Mouse (Mus musculus) 3T3-L1 (cell line): ENCODE results near the gene Ptms.
"Not testable (repeated sequence)": the region's sequence is repeated elsewhere in the genome, so short reads cannot be mapped to it uniquely, and the experiment has no call there.

Source experiments
- DNase-seq: peaks from one replicate; pipeline ENCODE4 v3.0.0-alpha.2; 2015; ENCODE audit warnings: low read depth, low spot score

Ptms gene

DNA sequence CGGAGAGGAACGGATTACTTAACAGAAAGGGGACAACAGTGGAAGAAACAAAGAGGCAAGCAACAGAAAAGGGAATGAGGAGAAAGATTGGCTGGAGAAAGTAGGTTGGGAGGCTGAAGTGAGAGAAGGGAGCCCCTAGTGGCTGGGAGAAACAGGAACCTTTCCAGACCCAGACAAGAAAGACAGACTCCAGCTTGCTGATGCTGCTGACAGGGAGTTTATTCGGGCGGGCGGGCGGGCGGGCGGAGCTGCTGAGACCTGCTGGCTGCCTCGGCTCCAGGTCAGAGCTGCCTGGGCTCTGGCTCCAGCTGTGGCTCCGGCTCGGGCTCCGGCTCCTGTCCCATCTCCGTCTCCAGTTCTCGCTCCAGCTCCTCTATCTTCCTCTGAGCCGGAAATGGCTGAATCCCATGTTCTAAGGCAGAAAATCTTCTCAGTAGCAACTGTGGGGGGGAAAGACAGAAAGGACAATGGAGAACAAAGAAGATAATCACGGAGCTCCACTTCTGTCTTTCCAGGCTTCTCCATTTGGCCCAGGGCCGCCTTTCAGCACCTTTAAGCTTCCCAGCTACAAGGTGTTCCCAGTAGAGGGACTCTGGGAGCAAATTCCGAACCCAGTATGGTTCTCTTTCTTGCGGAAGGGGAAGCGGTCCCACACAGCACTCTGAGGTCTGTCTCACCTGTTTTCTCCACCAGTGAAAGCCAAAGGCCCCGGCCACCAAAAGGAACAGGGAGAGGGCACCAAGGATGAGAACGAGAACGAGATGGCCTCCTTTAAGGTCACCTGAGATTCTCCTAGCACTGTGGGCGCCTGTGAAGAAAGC lies 15.5 kb downstream of the Ptms start:
- DNase-seq: peak; percentile 97

DNA sequence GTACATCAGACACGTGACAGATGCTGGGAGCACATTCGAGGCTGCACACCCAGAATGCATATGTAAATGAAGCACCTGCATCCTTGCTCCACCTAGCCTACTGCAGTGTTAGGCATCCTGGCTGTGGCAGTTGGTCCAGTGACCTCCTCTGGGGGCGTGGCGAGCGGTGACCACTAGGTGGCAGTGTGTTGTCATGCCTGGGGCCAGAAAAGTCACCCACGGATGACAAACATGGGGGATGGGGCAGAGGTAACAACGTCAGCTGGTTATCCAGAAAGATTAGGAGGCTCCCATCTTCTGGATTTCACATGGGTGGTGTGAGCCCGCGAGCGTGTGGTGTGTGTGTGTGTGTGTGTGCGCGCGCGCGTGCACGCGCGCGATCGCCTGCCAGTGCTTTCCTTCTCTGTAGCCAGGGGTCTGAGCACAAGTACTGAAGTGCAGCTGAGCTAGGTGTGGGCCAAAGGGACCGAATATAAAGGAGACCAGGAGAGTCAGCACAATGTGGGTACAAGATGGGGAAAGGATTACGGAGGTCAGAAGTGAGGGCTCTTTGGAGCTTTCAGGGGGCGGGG lies 16.2 kb downstream of the Ptms start:
- DNase-seq: peak; percentile 96

DNA sequence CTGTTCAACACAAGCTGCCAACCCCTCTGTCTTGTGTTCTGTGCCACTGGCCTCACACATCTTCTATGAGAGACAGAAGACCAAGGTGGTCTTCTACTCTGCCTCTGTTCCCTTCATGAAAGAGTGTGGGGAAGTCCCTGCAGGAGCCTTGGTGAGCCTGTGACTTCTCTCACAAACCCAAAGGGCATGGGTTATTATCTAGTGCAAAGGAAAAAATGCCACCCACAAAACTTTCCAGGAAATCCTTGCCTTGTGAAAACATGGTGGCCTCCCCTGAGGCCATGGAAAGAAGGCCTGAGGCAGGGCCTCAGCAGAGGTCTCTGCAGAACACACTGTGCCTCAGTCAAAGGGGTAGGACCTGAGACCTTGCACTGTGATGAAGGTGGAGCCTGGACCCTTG lies 18.1 kb downstream of the Ptms start:
- no peak for DNase-seq

DNA sequence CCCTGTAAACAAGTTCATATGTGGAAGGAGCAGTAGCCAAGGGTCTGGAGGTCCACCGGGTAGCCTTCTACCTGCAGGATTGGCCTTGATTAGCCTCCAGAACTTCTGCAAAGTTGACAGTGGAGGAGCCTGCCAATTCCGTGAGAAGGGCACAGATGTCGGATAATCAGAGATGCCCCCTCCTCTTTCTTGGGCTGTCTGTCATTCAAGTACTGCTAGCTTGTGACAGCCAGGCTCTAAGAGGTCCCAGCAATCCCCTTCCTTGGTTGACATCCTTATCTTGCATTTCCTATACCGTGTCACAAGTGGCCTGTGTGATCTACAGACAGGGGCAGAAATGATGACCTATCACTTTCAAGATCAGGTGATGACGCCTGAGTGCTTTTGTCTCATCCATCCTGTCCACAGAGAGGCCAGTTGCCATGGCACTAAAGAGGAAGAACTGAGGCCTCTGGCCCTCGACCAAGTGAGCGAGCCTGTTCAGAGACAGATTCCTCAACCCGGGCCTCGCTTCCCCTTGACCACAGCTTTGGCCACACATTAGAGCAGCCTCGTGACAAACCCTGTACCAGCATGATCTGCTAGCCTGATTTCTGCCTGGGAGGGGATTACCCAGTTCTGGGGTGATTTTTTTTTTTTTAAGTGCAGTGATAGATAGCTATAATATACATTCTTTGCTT lies 19.0 kb downstream of the Ptms start:
- DNase-seq: peak; percentile 48

DNA sequence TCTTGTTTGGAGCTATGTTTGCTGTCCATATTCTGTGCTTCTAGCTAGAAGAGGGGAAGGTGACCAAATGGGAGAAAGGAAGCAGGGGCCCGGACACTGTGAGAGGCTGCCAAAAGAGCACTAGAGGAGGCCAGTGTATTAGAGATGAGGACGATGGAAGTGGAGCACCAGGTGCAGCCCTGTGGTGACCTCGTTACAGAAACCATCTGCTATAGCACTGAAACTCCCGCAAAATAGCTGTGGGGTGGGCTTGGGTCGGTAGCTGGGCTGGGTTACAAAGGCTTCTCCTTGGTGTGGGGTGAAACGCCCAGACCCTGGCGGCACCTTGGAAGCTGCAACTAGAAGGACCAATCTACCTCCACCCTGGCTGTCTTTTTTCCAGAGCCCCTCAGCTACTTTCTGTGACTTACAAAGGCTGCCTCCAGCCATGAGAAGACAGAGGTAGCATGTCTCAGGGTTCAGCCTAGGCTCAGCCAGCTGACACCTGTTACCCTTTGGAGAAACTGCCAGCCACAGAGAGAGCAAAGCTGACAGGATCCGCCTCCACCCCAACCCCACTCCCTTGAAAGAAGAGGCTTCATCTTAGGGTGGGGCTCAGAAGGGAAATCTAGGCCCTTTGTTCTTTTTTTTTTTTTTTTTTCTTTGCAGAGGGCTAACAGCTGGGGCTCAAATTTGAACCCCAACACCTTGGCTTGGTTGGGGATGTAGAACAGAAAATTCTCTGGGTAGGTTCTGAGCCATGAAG lies 19.7 kb downstream of the Ptms start:
- no peak for DNase-seq

DNA sequence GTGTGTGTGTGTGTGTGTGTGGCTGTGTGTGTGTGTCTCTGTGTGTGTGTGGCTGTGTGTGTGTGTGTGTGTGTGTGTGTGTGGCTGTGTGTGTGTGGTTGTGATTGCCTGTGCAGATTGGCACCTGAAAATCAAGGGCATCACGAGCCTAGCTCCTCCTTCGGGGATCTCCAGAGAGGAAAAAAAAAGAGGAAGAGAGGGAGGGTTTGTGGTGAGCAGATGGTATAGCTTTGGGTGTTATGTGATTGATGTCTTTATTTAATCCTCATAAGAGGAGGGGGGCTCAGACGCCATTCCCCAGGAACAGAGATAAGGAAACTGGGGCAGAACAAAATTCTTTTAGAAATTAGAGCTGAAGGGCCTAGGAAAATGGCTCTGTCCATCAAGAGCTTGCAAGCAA lies 21.5 kb downstream of the Ptms start:
- DNase-seq: no peak

DNA sequence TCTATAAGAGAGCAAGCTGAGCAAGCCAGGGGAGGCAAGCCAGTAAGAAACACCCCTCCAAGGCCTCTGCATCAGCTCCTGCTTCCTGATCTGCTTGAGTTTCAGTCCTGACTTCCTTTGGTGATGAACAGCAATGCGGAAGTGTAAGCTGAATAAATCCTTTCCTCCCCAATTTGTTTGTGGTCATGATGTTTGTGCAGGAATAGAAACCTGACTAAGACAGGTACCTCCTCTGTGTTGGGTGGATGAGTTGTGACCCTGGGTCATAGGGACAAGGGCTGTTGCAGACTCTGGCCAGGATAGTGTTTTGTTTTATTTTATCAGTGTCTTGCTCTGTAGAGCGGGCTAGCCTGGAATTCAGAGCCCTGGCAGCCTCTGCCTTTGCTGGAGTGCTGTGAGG lies 25.8 kb downstream of the Ptms start:
- not testable (repeated sequence) for DNase-seq

DNA sequence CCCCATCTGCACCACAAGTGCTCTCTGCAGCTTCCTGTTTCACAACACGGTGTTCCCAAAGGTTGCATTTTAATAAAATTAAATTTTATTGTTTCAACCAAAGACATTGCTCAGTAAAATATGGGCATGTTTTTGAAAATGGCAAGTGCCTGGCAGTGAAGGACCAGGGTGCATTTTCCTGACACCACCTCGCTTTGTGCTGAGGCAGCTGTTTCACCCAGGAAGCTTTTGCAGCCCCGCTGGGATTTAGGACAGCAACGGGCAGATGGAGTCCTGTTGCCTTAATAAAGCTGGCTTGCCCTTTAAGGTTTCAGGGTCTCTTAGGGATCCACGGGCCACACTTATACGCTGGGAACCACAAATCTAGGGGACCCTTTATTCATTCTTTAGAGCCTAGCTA lies 28.9 kb downstream of the Ptms start:
- no peak for DNase-seq

DNA sequence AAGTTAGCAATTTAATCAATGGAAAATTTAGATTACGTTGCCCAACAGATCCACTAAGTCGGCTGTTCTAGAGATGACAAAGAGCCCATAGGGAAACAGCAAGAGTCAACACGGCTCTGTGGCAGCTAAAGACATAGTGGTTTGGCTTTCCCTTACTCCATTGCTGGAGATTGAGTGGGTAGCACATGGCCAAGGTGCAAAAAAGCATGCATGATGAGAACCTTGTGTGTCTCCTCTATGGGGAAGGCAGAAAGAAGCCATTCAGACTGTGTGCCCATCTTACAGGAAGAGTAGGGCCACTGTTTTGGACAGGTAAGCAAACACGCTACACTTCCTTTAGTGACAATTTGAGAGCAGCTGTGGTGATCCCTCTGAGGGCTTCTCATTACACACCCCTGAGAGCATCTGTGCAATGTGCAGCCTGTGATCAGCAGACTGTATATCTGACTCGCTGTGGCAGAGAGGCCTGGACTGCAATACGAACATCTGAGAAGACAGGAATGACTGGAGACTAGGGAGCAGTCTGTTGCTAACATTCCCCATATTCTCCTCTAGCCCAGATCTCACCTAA lies 31.3 kb downstream of the Ptms start:
- DNase-seq: no peak

DNA sequence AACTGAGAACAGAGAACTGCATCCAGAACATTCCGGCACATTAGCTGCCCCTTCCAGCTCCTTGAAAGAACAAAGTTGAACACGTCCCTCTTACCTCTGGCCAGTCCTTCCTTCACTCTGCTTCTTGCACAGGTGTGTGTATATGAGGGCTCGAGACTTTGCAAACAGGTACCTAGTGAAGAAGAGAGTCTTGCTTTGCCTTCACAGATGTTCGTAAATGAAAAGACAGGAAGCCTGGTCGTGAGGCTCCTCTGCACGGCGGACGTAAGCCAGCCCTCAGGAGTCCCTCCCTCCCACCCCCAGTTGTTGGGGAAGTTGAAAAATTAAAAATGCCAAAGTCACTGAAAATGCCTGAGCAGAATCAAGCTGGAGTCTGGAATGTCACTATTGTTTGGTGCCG lies 31.9 kb downstream of the Ptms start, which contains the start of gene Cd4:
Cd4 (minus strand) TSS at position 236 of the 400 bp plus-strand sequence.
- DNase-seq: no peak

DNA sequence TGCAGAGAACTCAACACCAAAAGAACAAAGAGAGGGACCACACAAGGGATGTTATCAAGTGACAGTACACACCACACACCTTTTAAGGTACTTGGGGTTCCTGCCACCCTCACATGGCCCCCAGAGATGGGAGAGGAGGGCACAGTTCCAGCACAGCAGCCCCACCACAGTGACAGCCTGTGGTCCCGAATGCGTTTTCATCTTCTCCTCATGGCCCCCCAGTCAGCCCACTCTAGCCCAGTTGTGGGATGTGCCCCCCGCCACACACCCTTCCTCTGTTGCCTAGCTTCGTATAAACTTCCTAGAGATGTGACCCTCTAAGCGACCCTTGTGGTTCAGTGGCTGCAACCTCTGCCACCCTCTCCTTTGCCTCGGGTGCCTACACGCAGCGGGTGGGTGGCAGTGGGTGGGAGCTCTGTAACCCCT lies 33.9 kb downstream of the Ptms start:
- no peak for DNase-seq

DNA sequence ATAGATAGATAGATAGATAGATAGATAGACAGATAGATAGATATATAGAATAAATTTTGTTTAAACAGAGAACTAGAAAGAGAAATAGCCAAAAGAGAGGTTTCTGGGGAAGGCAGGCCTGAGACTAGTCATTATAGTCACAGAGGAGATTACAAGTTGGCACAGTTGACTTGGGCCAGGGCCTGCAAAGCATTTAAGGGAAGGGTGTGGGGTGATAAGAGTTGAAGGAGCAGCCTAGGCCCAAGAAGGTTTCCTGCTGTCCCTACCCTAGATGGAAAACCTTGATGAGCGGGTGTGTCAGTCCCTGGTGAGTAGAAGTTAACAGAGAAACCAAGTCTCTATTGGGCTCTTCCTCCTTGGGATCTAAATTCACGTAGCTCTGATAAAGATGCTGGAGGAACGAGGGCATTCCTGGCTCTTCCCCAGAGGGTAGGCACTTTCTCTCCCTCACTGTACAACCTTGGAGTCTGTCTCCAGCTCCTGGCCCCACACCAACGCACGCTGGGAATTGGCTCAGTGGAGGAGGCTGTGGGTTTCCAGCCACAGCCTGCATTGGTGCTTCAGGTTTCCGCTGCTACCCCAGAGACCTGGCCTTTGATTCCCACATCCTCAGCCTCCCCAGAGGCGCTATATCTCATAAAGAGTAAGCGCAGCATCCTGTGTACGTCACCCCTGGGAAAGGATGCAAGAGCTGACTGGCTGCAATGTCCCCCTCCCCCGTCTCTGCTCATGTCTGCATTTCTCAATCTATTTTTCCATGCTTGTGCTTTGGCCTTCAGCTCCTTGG lies 35.0 kb downstream of the Ptms start:
- DNase-seq: no peak

DNA sequence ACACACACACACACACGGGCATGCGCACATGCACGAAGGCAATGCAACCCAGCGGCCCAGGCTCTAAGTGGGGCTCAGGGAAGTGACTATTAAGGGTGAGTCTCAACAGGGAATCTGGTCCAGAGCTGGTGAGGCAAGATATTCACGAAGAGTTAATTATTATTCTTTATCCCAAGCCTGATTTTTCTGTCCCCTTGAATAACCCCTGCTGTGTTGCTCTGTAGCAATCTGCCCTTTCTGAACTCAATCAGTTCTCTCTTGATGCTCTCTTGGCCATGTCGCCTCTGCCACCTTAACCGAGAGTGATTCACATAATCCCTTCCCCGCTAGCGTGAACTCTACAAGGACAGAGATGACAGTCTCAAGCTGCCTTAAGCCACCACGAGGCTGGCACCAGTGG lies 36.6 kb downstream of the Ptms start:
- DNase-seq: no peak

DNA sequence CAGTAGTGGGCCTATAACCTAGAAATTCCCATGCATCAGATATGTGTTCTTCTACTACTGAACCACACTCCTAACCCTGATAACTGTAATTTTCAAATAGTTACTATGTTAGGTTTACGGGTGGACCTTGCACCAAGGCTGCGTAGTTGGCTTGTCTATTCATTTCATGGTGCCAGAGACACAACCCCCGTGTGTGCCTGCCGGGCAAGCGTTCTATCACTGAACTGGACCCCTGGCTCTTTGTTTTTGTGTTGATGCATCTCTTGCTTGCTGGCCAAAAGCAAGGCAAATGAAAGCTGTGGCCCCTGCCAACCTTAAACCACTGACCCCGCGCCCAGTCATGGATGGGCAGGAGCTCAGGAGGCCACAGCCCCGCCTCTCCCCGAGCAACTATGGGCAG lies 38.1 kb downstream of the Ptms start:
- no peak for DNase-seq

DNA sequence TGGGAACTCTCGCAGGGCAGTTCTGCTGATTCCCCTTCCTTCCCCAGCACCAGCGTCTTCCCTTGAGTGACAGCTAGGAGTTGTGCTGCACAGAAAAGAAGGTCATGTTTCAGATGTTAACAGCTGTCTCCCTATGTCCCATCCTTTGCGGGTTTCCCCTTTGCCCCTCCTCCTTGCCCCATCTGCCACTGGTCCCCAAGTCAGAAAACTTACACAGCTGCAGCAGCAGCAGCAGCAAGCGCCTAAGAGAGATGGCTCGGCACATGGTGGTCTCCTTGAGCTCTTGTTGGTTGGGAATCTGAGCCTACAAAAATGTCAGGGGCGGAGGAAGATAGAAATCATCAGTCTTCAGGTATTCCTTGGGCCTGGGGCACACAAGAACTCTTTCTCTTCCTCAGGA lies 40.5 kb downstream of the Ptms start:
- DNase-seq: no peak

DNA sequence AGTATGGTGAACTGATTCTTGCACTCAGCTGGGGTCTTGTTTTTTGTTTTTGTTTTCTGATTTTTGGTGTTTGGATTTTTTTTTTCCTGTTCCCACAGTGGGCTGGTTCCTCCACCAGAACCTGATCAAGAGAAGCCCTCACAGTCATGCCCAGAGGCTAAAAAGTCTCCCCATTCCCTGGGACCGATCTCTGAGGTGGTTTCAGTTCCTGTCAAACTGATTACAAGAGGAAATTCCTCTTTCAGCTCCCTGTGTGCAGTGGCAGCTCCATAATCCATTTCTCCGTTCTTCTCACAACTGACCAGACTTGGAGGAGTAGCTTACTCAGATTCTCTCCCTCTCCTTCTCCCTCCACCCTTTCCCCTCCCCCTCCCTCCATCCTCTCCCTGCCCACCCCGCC lies 45.6 kb downstream of the Ptms start:
- DNase-seq: no peak

DNA sequence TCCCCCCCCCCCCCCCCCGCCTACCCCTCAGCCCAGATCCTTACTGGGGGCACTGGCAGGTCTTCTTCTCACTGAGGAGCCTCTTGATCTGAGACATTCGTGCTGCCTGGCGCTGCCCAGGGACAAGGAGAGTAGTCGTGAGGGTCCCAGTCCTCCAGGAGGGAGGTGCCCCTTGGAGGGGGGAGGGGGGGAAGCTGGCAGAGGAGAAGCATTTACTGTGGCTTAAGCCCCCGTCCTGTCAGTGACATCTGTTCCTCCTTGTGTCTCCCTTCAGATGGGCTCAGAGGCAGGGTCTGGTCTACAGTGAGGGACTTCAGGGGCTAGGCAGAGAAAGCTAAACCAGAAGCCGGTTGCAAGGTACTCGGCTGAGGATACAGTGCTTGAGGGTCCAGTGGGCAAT lies 53.3 kb downstream of the Ptms start:
- no peak for DNase-seq

DNA sequence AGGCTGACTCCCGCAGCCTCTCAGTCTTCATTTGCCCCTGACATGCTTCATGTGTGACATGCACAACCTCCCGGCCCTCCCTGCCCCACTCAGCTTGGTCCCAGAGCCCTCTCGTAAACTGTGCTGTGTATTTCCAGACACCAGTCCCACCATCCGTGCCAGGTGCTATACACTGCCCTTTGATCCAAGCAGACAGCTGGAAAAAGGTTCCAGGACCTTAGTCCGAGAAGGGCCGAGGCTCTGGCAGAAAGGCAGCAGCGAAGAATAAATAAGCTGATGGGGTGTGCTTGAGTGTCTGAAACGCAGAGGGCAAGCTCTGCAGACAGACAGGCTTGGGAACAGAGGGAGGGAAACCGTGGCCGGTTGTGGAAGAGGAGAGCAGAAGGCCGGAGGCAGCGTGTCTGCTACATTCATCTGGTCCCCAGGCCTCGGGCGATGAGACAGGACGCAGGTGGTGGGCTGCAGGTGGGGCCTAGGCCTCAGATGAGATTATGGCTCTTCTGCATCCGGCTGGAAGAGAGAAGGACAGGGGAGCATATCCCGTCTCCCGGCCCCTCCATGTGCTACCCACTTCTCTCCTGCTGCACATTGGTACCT lies 54.0 kb downstream of the Ptms start:
- no peak for DNase-seq
